Mouse (Mus musculus) intestine, postnatal 0 days (tissue): ENCODE results near the gene Dda1. TPM values are rescaled to one million over a fixed set of nuclear protein-coding genes. Genes with fewer than 3 reads are reported as not detected.

ENCODE experiments used
- ATAC-seq: fragments of 200-750 bp; cut with Nextera tagmentation; 2 replicates; pipeline ENCODE4 v1.8.0; 2017; ENCODE audit warnings: mild to moderate bottlenecking, moderate TSS enrichment, moderate library complexity
- H3K27ac ChIP-seq: fragments of 300-500 bp; sonication (generic); 2 replicates; pipeline ENCODE4 v1.5.1; 2014; ENCODE audit warnings: mild to moderate bottlenecking, low read depth, low read length, moderate library complexity
- H3K27me3 ChIP-seq: fragments of 300-500 bp; sonication (generic); replicated peaks from 2 replicates; pipeline ENCODE4 v1.6.1; 2014; ENCODE audit warnings: low read length, mixed read lengths; ENCODE audit not compliant: control insufficient read depth, insufficient read depth
- H3K36me3 ChIP-seq: fragments of 300-500 bp; sonication (generic); 2 replicates; pipeline ENCODE4 v1.6.1; 2014; ENCODE audit warnings: mild to moderate bottlenecking, moderate library complexity; ENCODE audit not compliant: control insufficient read depth, insufficient read depth
- H3K4me1 ChIP-seq: fragments of 300-500 bp; sonication (generic); replicated peaks from 2 replicates; pipeline ENCODE4 v1.6.1; 2014; ENCODE audit warnings: antibody characterized with exemption, low read length, mixed read lengths; ENCODE audit not compliant: control insufficient read depth, insufficient read depth
- H3K4me2 ChIP-seq: fragments of 300-500 bp; sonication (generic); replicated peaks from 2 replicates; pipeline ENCODE4 v1.6.1; 2014; ENCODE audit warnings: low read depth, mild to moderate bottlenecking, moderate library complexity
- H3K4me3 ChIP-seq: fragments of 300-500 bp; sonication (generic); 2 replicates; pipeline ENCODE4 v1.5.1; 2014; ENCODE audit warnings: low read depth, low read length
- H3K9ac ChIP-seq: fragments of 300-500 bp; sonication (generic); 2 replicates; pipeline ENCODE4 v1.6.1; 2014; ENCODE audit warnings: mild to moderate bottlenecking, low read depth, low read length
- H3K9me3 ChIP-seq: fragments of 300-500 bp; sonication (generic); 2 replicates; pipeline ENCODE4 v1.6.1; 2016; ENCODE audit warnings: mixed run types; ENCODE audit not compliant: control insufficient read depth
- CTCF ChIP-seq: sonication (generic); IDR thresholded peaks from 2 replicates; pipeline ENCODE4 v1.5.1; 2016; ENCODE audit warnings: low read depth, mild to moderate bottlenecking, control low read depth, antibody characterized with exemption, moderate library complexity
- WGBS: fragments of 180-500 bp; shearing (Covaris S2); extraction: QIAGEN DNeasy Blood & Tissue Kit; methylation state at CpG from one replicate; pipeline ENCODE4 v1.1.7; 2014; 5-methylcytosine and 5-hydroxymethylcytosine counted together
- polyA plus RNA-seq: library from polyadenylated mRNA; unstranded; fragments of >200 nt; fragmentation: Nextera tagmentation; extraction: Ambion mirVana; gene quantifications from 2 replicates; pipeline ENCODE4 v1.2.1, GENCODE M21; 2015

Dda1 gene
- polyA plus RNA-seq, 1 experiment from 2014 or later, result 82.8 TPM

DNA sequence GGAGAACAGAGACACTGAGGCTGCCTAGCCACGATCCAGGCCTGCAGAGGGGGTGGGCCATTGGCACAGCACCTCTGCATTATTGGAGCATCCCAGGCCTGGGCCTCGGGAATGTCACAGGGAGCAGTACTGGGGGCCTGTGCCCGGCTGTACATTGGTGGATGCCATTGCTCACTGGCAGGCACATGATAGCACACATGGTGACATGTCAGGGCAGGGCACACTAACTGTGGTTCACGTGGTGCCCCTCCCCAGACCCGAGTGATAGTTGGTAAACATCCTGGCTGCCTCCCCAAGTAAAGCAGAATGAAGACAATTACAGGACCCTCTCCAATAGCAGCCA is 1.9 kb downstream of the Dda1 start:
- no peak for ATAC-seq

DNA sequence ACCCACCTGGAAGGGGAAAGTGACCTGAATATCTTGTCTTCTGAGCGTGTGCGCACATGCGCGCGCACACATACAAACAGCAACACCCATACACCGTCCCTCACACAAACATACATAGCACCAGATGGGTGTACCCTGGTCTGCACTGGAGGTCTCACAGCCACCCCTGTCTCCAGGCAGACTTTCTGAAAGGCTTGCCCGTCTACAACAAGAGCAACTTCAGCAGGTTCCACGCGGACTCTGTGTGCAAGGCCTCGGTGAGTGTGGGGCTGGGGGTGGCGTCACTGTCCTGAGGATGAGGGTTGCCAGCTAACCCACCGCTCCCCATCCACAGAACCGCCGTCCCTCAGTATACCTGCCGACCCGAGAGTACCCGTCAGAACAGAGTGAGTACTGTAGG is 2.9 kb downstream of the Dda1 start:
- Histone ChIP-seq H3K4me1 (peaks cover 3% of the 10 kb centered on the region; the same call in 1 of the 2 replicates), H3K36me3 (peaks cover 31% of the 10 kb centered on the region), H3K27me3 (no peaks in the 10 kb centered on the region), H3K4me3 (no peak overlapping the region), H3K4me2 (no peak overlapping the region), H3K27ac (no peak overlapping the region), H3K9me3 (no peaks in the 10 kb centered on the region), H3K9ac (no peak overlapping the region)
- ATAC-seq, result no peak
- TF ChIP-seq CTCF, result no peak
- WGBS, result 95% methylated on average over 17 of the region's 17 CpGs

More for the DNA sequence above, 1.9 kb downstream of the Dda1 start:
- Histone ChIP-seq H3K4me1 (peaks cover 3% of the 10 kb centered on the region; the same call in 1 of the 2 replicates), H3K27me3 (no peaks in the 10 kb centered on the region), H3K9ac (no peak overlapping the region), H3K36me3 (peaks cover 31% of the 10 kb centered on the region), H3K9me3 (no peaks in the 10 kb centered on the region), H3K27ac (no peak overlapping the region), H3K4me3 (no peak overlapping the region), H3K4me2 (no peak overlapping the region)
- WGBS, result 73% methylated on average over 5 of the region's 5 CpGs
- TF ChIP-seq CTCF, result no peak

- no peak overlapping the region for H3K4me3 ChIP-seq
- H3K9me3 ChIP-seq, result no peaks in the 10 kb centered on the region
- no peak overlapping the region for H3K9ac ChIP-seq
- peaks cover 31% of the 10 kb centered on the region for H3K36me3 ChIP-seq
- no peak overlapping the region for H3K4me2 ChIP-seq
- H3K27ac ChIP-seq, result no peak overlapping the region
- H3K27me3 ChIP-seq, result no peaks in the 10 kb centered on the region
- TF ChIP-seq CTCF, result peak; percentile 54
- WGBS, result 84% methylated on average over 8 of the region's 8 CpGs
- H3K4me1 ChIP-seq, result peaks cover 3% of the 10 kb centered on the region; the same call in 1 of the 2 replicates
- ATAC-seq, result no peak
Measured at GRCm38 (mm10) chr8:71472601-71473386, 3.8 kb downstream of the Dda1 start.

DNA sequence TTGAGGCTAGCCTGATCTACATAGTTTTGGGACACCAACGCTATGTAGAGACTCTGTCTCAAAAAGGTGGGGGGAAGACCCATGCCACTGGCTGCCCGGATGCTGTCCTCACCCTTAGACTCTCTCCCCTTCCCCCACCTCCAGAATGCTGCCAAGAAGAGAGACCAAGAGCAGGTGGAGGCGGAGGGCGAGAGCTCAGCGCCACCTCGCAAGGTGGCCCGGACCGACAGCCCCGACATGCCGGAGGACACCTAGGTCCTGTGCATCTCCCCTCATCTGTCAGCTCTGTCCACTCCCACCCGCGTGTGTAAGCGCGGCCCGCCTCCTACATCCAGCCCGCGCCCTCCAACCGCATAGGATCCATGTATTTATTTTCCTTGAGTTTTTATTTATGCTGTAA is 5.3 kb downstream of the Dda1 start:
- no peak for TF ChIP-seq CTCF

GRCm38 (mm10) chr8:71474785-71475701 is 6.0 kb downstream of the Dda1 start:
- no peak for TF ChIP-seq CTCF
- H3K4me1 ChIP-seq, result no peaks in the 10 kb centered on the region; the same call in 1 of the 2 replicates
- H3K9ac ChIP-seq, result no peak overlapping the region
- ATAC-seq, result no peak
- no peak overlapping the region for H3K4me2 ChIP-seq
- H3K9me3 ChIP-seq, result no peaks in the 10 kb centered on the region
- 90% methylated on average over 25 of the region's 25 CpGs for WGBS
- no peak overlapping the region for H3K4me3 ChIP-seq
- no peak overlapping the region for H3K27ac ChIP-seq
- peaks cover 35% of the 10 kb centered on the region for H3K36me3 ChIP-seq
- no peaks in the 10 kb centered on the region for H3K27me3 ChIP-seq

More for the DNA sequence above, 5.3 kb downstream of the Dda1 start:
- Histone ChIP-seq H3K4me3 (no peak overlapping the region), H3K36me3 (peaks cover 35% of the 10 kb centered on the region), H3K9me3 (no peaks in the 10 kb centered on the region), H3K4me2 (no peak overlapping the region), H3K27me3 (no peaks in the 10 kb centered on the region), H3K4me1 (peaks cover 3% of the 10 kb centered on the region; the same call in 1 of the 2 replicates), H3K27ac (no peak overlapping the region), H3K9ac (no peak overlapping the region)
- WGBS, result 94% methylated on average over 18 of the region's 18 CpGs
- no peak for ATAC-seq

DNA sequence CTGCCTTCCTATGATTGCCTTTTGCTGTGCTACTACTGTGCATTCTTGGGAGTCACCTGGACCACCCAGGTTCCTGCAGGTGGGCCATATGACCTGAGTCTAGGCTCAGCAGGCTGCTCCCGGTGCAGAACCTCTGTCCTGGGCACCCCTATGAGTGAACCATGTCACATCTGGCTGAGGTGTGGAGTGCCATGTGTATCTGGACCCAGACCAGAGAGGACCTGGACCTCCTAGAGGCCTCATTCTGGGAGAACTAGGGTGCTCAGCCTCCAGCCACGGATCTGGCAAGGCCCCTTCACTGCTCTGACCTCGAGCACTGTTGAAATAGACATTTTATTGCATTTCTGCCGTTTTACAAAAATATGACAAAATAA is 6.7 kb downstream of the Dda1 start:
- TF ChIP-seq CTCF, result no peak
- peak overlapping the region; percentile 65 for H3K4me3 ChIP-seq
- no peak overlapping the region; the same call in 1 of the 2 replicates for H3K27ac ChIP-seq
- H3K9ac ChIP-seq, result 0 out of 2 replicates have a peak overlapping the region, but pooled peaks have one; percentile 64
- peak overlapping the region; percentile 85 for H3K4me2 ChIP-seq
- no peak for ATAC-seq
- no peaks in the 10 kb centered on the region for H3K27me3 ChIP-seq
- 22% methylated on average over 4 of the region's 4 CpGs for WGBS
- H3K9me3 ChIP-seq, result no peaks in the 10 kb centered on the region
- peaks cover 35% of the 10 kb centered on the region for H3K36me3 ChIP-seq
- H3K4me1 ChIP-seq, result no peaks in the 10 kb centered on the region; the same call in 1 of the 2 replicates
